Mouse (Mus musculus) midbrain, embryonic 14.5 days (tissue): ENCODE data around the gene Arhgap44. TPM values are rescaled to one million over a fixed set of nuclear protein-coding genes. Genes with fewer than 3 reads are reported as not detected.

ENCODE experiments used
- ATAC-seq: fragments of 200-750 bp; cut with Nextera tagmentation; 2 replicates; pipeline ENCODE4 v1.8.0; 2017; ENCODE audit warnings: moderate number of reproducible peaks, moderate library complexity; ENCODE audit not compliant: low FRiP score, low TSS enrichment
- DNase-seq: peaks from one replicate; pipeline ENCODE4 v3.0.0-alpha.2; 2015
- H3K27ac ChIP-seq: fragments of 300-500 bp; sonication (generic); replicated peaks from 2 replicates; pipeline ENCODE4 v1.5.1; 2014; ENCODE audit warnings: mild to moderate bottlenecking, low read depth, low read length, moderate library complexity
- H3K27me3 ChIP-seq: fragments of 300-500 bp; sonication (generic); 2 replicates; pipeline ENCODE4 v1.6.1; 2014; ENCODE audit warnings: low read length, control low read depth, mixed read lengths; ENCODE audit not compliant: control insufficient read depth, insufficient read depth
- H3K36me3 ChIP-seq: fragments of 300-500 bp; sonication (generic); 2 replicates; pipeline ENCODE4 v1.6.1; 2014; ENCODE audit warnings: low read length, control low read depth; ENCODE audit not compliant: control insufficient read depth, insufficient read depth
- H3K4me1 ChIP-seq: fragments of 300-500 bp; sonication (generic); 2 replicates; pipeline ENCODE4 v1.6.1; 2014; ENCODE audit warnings: mild to moderate bottlenecking, antibody characterized with exemption, low read length, control low read depth; ENCODE audit not compliant: control insufficient read depth, insufficient read depth
- H3K4me2 ChIP-seq: fragments of 300-500 bp; sonication (generic); 2 replicates; pipeline ENCODE4 v1.6.1; 2014; ENCODE audit warnings: mild to moderate bottlenecking, low read length, moderate library complexity
- H3K4me3 ChIP-seq: fragments of 300-500 bp; sonication (generic); replicated peaks from 2 replicates; pipeline ENCODE4 v1.5.1; 2014; ENCODE audit warnings: low read depth, low read length
- H3K9ac ChIP-seq: fragments of 300-500 bp; sonication (generic); replicated peaks from 2 replicates; pipeline ENCODE4 v1.6.1; 2014; ENCODE audit warnings: mild to moderate bottlenecking, low read length, moderate library complexity
- H3K9me3 ChIP-seq: fragments of 300-500 bp; sonication (generic); 2 replicates; pipeline ENCODE4 v1.6.1; 2016; ENCODE audit warnings: low read length, control low read depth, mixed read lengths; ENCODE audit not compliant: control insufficient read depth
- WGBS: fragments of 180-500 bp; shearing (Covaris S2); extraction: QIAGEN DNeasy Blood & Tissue Kit; methylation state at CpG from one replicate; pipeline ENCODE4 v1.1.7; 2014; 5-methylcytosine and 5-hydroxymethylcytosine counted together
- polyA plus RNA-seq: library from polyadenylated mRNA; unstranded; fragments of >200 nt; fragmentation: Nextera tagmentation; extraction: Ambion mirVana; gene quantifications from 2 replicates; pipeline ENCODE4 v1.2.1, GENCODE M21; 2014

Arhgap44 gene
- 13.0 and 14.9 TPM in 2 replicates for polyA plus RNA-seq

GRCm38 (mm10) chr11:65162767-65163120, at the start of gene Arhgap44:
Gene Arhgap44 (minus strand): TSS chr11:65162961.
- Histone ChIP-seq H3K36me3 (no peaks in the 10 kb centered on the region), H3K4me1 (peaks cover 10% of the 10 kb centered on the region; the same call in 1 of the 2 replicates), H3K9ac (peak within 1 kb of the TSS; percentile 82), H3K4me3 (peak within 1 kb of the TSS; percentile 88), H3K27ac (peak within 1 kb of the TSS; percentile 70), H3K27me3 (no peaks in the 10 kb centered on the region), H3K4me2 (peak within 1 kb of the TSS; percentile 90), H3K9me3 (no peaks in the 10 kb centered on the region)
- peak; percentile 86 for DNase-seq
- under 1% methylated on average over 24 of the region's 27 CpGs for WGBS
- peak; percentile 89 for ATAC-seq

- no peak overlapping the region for H3K9ac ChIP-seq
- no peak for ATAC-seq
- H3K27ac ChIP-seq, result no peak overlapping the region
- H3K4me2 ChIP-seq, result no peak overlapping the region
- no peaks in the 10 kb centered on the region for H3K27me3 ChIP-seq
- no peak for DNase-seq
- H3K4me1 ChIP-seq, result no peaks in the 10 kb centered on the region
- WGBS, result 84% methylated on average over 6 of the region's 6 CpGs
- H3K9me3 ChIP-seq, result no peaks in the 10 kb centered on the region
- no peak overlapping the region for H3K4me3 ChIP-seq
- no peaks in the 10 kb centered on the region for H3K36me3 ChIP-seq
Observed at GRCm38 (mm10) chr11:65211701-65212100, 48.9 kb upstream of the Arhgap44 start.

DNA sequence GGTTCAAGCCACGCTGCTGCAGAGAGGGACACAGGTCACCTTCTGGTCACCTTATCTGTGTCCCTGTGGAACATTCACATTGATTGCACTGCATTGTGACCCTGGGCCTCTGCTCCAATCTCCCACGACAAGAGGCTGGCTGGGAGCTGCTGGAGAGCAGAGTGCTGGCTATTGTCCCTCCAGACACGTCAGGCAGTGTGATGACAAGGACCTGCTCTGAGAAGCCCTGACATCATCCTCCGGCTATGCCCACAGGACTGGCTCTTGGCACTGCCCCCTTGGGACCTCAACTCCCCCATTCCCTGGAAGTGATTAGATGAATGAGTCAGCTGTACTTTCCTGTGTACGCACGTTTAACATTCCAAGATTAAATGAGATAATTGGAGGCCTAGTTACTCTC, 46.7 kb upstream of the Arhgap44 start:
- no peak for ATAC-seq
- H3K4me2 ChIP-seq, result no peak overlapping the region

GRCm38 (mm10) chr11:65205306-65205705, 42.5 kb upstream of the Arhgap44 start:
- Histone ChIP-seq H3K4me2 (no peak overlapping the region), H3K27ac (no peak overlapping the region), H3K36me3 (no peaks in the 10 kb centered on the region), H3K4me1 (no peaks in the 10 kb centered on the region), H3K27me3 (no peaks in the 10 kb centered on the region), H3K9ac (no peak overlapping the region), H3K4me3 (no peak overlapping the region), H3K9me3 (no peaks in the 10 kb centered on the region)
- 73% methylated on average over 5 of the region's 5 CpGs for WGBS
- ATAC-seq (no peak), DNase-seq (no peak)

More for the DNA sequence above, 46.7 kb upstream of the Arhgap44 start:
- H3K4me3 ChIP-seq, result no peak overlapping the region
- no peaks in the 10 kb centered on the region for H3K4me1 ChIP-seq
- 59% methylated on average over 6 of the region's 6 CpGs for WGBS
- H3K9me3 ChIP-seq, result no peaks in the 10 kb centered on the region
- no peaks in the 10 kb centered on the region for H3K27me3 ChIP-seq
- H3K36me3 ChIP-seq, result no peaks in the 10 kb centered on the region
- H3K9ac ChIP-seq, result no peak overlapping the region
- H3K27ac ChIP-seq, result no peak overlapping the region
- DNase-seq, result no peak

DNA sequence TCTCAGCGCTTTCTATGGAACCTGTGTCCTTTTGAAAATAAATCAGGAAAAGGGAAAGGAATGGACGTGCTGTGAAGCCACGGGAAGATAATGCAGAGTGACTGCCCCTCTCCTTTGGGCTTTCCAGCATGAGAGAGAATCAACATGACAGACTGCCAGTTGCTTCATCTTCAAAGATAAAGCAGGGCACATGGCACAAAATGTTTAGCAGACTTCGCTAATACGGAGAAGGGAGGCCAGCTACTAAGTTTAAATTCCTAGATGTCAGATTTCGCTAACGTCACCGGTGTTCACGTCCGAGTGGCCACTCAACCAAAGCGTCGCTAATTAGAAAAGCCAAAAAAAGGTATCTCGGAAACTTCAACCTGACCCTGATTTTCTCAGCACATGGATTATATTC, 41.9 kb upstream of the Arhgap44 start:
- H3K4me3 ChIP-seq, result no peak overlapping the region
- no peaks in the 10 kb centered on the region for H3K9me3 ChIP-seq
- H3K36me3 ChIP-seq, result no peaks in the 10 kb centered on the region
- ATAC-seq (no peak), DNase-seq (peak; percentile 21)
- 56% methylated on average over 13 of the region's 13 CpGs for WGBS
- H3K27me3 ChIP-seq, result no peaks in the 10 kb centered on the region
- H3K4me1 ChIP-seq, result no peaks in the 10 kb centered on the region
- H3K27ac ChIP-seq, result no peak overlapping the region
- no peak overlapping the region for H3K4me2 ChIP-seq
- H3K9ac ChIP-seq, result no peak overlapping the region

GRCm38 (mm10) chr11:65203020-65203419, 40.3 kb upstream of the Arhgap44 start:
- Histone ChIP-seq H3K27me3 (no peaks in the 10 kb centered on the region), H3K36me3 (no peaks in the 10 kb centered on the region), H3K27ac (no peak overlapping the region), H3K4me3 (no peak overlapping the region), H3K4me1 (no peaks in the 10 kb centered on the region), H3K9ac (no peak overlapping the region), H3K9me3 (no peaks in the 10 kb centered on the region), H3K4me2 (no peak overlapping the region)
- ATAC-seq (no peak), DNase-seq (no peak)
- WGBS, result 80% methylated on average over 1 of the region's 1 CpGs

DNA sequence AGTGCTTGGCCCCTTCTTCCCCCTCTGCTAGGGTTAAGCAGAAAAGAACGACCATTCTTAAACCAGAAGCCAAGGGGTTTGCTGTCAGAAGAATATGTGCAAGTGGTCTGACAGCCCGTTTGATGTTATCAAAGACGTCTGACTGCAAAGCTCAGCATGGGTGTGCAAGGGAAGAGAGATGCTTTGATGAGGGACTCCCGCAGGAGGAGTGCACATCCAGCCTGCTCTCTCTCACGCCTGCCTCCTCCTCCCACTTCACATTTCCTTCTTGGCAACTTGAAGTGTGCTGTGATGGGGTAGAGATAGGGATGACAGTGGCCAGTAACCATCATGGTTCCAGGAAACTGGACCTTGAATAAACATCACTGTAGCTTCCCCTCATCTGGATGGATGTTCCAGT, 39.5 kb upstream of the Arhgap44 start:
- no peak overlapping the region for H3K4me2 ChIP-seq
- 36% methylated on average over 5 of the region's 5 CpGs for WGBS

GRCm38 (mm10) chr11:65198026-65198425, 35.3 kb upstream of the Arhgap44 start:
- no peaks in the 10 kb centered on the region for H3K4me1 ChIP-seq
- no peak for ATAC-seq

More for the DNA sequence above, 39.5 kb upstream of the Arhgap44 start:
- no peaks in the 10 kb centered on the region for H3K9me3 ChIP-seq
- no peak overlapping the region for H3K27ac ChIP-seq
- H3K27me3 ChIP-seq, result no peaks in the 10 kb centered on the region
- no peak overlapping the region for H3K9ac ChIP-seq
- no peak overlapping the region for H3K4me3 ChIP-seq
- ATAC-seq, result no peak
- peak; percentile 39 for DNase-seq
- H3K4me1 ChIP-seq, result no peaks in the 10 kb centered on the region
- no peaks in the 10 kb centered on the region for H3K36me3 ChIP-seq

GRCm38 (mm10) chr11:65197280-65197679, 34.5 kb upstream of the Arhgap44 start:
- ATAC-seq (no peak), DNase-seq (peak; percentile 91)
- Histone ChIP-seq H3K36me3 (no peaks in the 10 kb centered on the region), H3K27ac (no peak overlapping the region), H3K27me3 (no peaks in the 10 kb centered on the region), H3K4me3 (no peak overlapping the region), H3K4me1 (no peaks in the 10 kb centered on the region), H3K9ac (no peak overlapping the region), H3K9me3 (no peaks in the 10 kb centered on the region), H3K4me2 (no peak overlapping the region)
- 2% methylated on average over 3 of the region's 3 CpGs for WGBS

More at GRCm38 (mm10) chr11:65198026-65198425, 35.3 kb upstream of the Arhgap44 start:
- Histone ChIP-seq H3K9ac (no peak overlapping the region), H3K27me3 (no peaks in the 10 kb centered on the region), H3K4me3 (no peak overlapping the region), H3K27ac (no peak overlapping the region), H3K4me2 (no peak overlapping the region), H3K36me3 (no peaks in the 10 kb centered on the region), H3K9me3 (no peaks in the 10 kb centered on the region)
- no peak for DNase-seq
- 90% methylated on average over 3 of the region's 3 CpGs for WGBS
